Mouse (Mus musculus): ENCODE results near the gene Kat2b.
"Not testable (repeated sequence)": the region's sequence is repeated elsewhere in the genome, so short reads cannot be mapped to it uniquely, and the experiment has no call there.

The Kat2b gene

DNA sequence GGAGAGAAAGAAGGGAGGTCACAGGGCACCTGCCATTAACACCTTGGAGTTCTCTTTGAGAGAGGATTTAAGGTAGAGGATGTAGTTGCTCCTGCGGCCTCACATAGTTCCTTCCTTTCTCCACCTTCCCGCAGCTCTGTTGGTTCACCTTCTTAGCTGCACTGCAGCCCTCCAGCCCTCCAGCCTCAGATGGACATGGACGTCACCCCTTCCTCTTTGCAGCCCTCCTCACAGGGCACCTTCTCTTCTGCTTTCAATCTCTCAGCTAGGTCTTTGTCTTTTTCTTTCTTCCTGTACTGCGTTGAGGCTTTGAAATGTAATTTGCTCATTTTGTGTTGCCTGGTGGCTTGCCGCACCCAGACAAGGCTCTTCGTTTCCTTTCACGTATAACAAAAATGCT is 39.4 kb downstream of the Kat2b start:
- DNase-seq, result not testable (repeated sequence)

GRCm38 (mm10) chr17:53608924-53609323 is 42.3 kb downstream of the Kat2b start:
- not testable (repeated sequence) for DNase-seq

DNA sequence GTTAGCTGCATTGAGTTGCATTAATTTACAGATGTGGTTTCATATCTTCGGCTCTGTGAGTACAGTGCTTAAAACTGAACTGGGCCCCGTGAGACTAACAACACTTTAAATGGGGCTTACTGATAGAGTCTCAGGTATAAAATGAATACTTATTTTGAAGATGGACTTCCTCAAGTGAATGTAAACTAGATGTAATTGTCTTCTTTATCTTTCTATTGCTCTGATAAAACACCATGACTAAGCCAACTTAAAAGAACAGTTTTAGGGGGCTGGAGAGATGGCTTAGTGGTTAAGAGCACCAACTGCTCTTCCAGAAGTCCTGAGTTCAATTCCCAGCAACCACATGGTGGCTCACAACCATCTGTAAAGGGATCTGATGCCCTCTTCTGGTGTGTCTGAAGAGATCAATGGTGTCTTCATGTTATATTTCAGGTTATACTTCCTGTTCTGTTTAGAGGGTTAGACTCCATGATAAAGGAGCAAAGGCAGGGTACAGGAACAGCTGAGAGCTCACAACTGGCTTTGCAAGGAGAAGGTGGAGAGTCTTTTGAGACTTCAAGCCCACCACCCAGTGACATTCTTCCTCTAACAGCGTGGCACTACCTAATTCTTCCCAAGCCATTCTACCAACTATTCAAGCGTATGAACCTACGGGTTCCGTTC is 50.8 kb downstream of the Kat2b start:
- DNase-seq, result no peak

- no peak for DNase-seq
Observed at GRCm38 (mm10) chr17:53618369-53618768, 51.7 kb downstream of the Kat2b start.

DNA sequence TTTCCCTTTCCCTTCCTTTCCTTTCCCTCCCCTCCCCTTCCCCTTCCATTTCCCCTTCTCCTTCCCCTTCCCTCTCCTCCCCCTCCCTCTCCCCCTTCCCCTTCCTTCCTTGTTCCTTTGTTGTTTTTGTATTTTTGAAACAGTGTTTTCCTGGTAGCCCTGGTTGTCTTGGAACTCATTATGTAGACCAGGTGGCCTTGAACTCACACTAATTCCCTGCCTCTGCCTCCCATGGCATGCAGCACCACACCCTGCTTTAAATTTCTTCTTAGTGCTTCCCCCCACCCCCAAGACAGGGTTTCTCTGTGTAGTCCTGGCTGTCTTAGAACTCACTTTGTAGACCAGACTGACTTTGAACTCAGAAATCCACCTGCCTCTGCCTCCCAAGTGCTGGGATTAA is 52.7 kb downstream of the Kat2b start:
- DNase-seq, result no peak

GRCm38 (mm10) chr17:53620611-53621010 is 54.0 kb downstream of the Kat2b start:
- DNase-seq, result no peak

- DNase-seq, result no peak
Observed at GRCm38 (mm10) chr17:53622125-53622524, 55.5 kb downstream of the Kat2b start.

DNA sequence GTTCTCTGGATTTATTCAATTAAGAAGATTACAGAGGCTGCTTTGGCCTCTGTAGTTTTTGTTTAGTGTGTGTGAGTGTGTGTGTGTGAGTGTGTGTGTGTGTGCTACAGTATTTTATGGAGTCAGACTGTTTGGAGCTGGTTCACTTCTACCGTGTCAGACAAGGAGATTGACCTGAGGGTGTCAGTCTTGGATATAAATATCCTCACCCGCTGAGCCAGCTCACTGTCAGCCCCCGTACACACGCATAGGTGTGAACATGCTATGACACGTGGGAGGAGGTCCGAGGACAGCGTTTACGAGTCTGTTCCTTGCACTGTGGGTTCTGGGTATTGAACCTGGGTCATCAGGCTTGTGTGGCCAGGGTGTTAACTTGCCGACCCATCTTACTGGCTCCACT is 57.1 kb downstream of the Kat2b start:
- no peak for DNase-seq

- DNase-seq, result no peak
Observed at GRCm38 (mm10) chr17:53626160-53626559, 59.5 kb downstream of the Kat2b start.

DNA sequence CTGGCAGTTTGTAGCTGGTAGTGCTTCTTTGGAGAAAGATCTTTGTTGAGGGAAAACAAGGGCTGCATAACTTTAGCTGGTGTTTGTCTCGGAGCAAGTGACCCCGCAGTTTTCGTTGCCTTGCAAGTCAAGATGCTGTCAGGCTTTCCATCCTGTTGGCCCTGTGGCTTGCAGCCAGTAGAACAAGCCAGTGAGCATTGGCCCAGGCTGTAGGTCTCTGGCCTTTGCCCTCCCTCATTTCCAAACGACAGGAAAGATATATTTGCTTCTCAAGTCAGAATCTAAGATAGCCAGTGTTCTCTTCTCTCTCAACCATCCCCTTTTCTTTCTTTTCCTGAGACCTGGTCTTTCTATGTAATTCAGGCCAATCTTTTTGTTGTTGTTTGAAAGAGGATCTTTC is 60.8 kb downstream of the Kat2b start:
- no peak for DNase-seq

DNA sequence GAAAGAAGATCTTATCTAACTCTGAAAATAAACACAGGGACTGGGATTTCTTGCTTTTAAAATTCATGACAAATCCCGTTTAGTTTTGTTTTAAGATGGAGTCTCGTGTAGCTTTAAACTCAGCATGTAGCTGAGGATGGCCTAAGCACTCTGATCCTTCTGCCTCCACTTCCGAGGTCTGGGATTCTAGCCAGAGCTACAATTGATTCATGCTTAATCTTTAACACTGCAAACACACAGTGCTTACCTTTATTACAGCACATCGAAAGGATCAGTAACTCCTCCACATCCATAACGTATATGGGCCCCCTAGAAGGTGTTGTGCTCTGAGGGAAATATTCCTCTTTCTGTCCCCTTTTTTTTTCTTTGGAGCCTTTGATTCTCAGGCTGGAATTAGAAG is 61.5 kb downstream of the Kat2b start:
- DNase-seq, result no peak

- no peak for DNase-seq
Observed at GRCm38 (mm10) chr17:53631344-53631743, 64.7 kb downstream of the Kat2b start.

GRCm38 (mm10) chr17:53643360-53643759 is 76.7 kb downstream of the Kat2b start:
- DNase-seq, result no peak

- DNase-seq, result no peak
Observed at GRCm38 (mm10) chr17:53650251-53650661, 83.6 kb downstream of the Kat2b start.

- DNase-seq, result no peak
Observed at GRCm38 (mm10) chr17:53654596-53654995, 87.9 kb downstream of the Kat2b start.

GRCm38 (mm10) chr17:53655081-53655480 is 88.4 kb downstream of the Kat2b start:
- DNase-seq, result no peak

- no peak for DNase-seq
Observed at GRCm38 (mm10) chr17:53655959-53656358, 89.3 kb downstream of the Kat2b start.

GRCm38 (mm10) chr17:53656369-53656860 is 89.8 kb downstream of the Kat2b start:
- DNase-seq, result no peak

GRCm38 (mm10) chr17:53657391-53657790 is 90.7 kb downstream of the Kat2b start:
- peak; percentile 11 for DNase-seq

DNA sequence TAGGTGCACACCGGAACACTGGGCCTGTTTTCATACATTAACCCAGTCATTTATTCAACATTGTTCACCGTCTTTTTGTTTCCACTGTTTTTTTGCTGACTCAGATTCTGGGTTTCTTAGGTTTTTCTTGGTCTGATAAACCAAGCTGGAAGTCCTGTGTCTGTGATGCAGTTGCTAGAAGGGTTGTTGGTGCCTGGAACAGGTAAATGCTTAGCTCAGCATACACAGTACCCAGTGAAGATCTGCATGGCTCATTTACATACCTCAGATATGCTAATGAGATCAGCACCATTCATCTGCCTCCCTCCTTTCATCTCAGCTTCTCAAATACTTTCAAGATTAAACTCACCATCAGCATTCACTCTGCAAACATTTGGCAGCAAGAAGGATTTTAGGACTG is 92.0 kb downstream of the Kat2b start:
- no peak for DNase-seq

DNA sequence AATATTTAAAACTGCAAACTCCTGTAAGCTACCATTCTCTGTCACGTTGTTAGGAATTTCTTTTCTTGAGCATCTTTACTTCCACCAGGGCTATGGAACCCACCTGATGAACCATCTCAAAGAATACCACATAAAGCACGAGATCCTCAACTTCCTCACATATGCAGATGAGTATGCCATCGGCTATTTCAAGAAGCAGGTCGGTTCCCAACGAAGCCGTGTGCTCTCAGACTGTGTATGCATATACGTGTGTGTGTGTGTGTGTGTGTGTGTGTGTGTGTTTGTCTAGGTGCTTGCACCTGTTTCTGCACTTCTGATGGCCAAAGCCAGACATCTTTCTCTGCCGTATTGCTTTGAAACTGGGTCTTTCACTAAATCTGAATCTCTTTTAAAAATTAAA is 92.6 kb downstream of the Kat2b start:
- DNase-seq, result no peak

DNA sequence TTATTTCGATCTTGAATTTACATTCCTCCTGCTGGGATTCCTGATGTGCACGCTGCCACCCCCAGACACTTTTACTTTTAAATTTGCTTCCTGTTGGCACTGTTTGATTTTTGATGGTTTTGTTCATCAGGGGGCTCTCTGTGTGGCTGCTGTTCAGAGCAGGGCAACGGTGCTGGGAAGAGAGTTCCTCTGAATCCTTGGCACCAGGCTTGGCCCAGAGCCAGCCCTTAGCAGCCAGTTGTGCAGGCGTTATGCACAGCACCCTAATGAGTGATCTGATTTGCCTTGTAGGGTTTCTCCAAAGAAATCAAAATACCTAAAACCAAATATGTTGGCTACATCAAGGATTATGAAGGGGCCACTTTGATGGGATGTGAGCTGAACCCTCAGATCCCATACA is 93.1 kb downstream of the Kat2b start:
- peak; percentile 9 for DNase-seq

DNA sequence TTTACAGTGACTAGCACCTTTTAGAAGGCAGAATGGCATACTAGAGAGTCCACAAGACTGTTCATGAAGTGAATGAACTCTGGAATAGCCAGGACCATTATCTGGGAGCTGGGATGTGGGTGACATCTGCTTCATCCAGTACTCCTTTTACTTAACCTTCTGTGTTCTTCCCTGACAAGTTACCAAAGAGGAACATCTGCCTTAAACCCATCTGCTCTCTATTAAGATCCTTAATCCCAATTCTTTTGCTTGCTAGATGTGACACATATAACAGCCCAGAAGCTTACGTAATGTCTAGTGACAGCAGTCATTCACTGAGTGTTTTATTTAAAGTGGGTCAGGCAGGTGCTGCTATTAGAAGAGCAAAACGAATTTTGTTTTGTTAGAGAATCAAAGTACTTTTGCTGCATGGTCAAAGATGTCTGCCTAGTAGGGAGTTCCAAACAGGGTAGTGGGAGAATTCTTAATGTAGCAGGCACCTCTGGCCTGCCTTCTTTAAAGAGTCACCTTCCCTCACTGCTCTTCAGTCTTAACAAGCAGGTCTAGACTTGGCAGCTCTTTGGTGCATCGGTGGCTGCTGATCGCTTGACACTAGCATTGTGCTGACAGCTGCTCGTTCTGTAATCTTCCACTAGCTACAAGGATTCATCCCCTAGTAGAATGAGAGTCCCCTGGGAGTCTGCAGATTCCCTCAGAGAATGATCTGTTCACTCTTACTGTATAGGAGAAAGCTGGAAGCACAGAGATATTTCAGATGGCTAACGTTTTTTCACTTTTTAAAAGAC is 94.6 kb downstream of the Kat2b start:
- peak; percentile 73 for DNase-seq

DNA sequence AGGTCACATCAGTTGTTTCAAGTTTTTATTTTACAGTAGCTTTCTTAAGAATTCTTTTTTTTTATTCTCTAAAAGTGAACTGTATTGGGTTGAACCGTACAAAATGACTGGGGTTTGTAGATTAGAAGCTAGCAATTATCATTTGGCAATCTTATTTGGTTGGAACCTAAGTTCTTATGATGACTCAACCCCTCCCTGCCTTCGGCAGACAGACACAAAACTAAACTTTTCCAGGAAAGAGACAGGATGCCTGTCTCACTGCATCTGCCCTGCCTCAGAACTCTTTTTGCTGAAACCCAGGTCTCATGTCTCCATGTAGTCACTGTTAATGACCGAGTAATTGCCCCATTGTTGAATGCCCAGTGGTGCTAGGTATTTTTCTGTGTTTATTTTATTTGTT is 97.6 kb downstream of the Kat2b start:
- DNase-seq, result no peak
